Mouse (Mus musculus): ENCODE measurements at regions not wholly inside any gene's neighbourhood (a gene's known extent, or its start where the extent isn't known, plus 50 kb on each side); places are given as distances from the start of the nearest gene placed in this dataset.

DNA sequence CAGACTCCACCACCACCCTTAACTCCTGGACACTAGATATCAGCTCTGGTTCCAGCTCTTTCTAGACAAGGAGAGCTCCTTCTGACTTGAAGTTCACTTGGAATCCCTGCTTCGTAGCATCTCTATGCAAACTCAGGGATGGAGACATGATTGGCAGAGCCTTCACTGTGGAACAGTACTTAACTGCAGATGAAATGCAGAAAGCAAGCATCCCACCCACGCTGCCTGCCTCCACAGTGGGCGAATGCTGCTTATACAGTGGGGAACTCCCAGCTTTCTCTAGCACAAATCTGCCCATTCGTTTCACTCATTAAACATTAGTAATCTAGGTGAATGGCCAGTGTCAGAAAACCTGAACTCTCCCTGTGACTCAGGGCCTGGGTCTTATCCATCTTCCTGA is 92.0 kb upstream of the Coch start:
- DNase-seq (ENCODE audit: low spot score in 2 of 2), result peak; percentile 45 to 48

DNA sequence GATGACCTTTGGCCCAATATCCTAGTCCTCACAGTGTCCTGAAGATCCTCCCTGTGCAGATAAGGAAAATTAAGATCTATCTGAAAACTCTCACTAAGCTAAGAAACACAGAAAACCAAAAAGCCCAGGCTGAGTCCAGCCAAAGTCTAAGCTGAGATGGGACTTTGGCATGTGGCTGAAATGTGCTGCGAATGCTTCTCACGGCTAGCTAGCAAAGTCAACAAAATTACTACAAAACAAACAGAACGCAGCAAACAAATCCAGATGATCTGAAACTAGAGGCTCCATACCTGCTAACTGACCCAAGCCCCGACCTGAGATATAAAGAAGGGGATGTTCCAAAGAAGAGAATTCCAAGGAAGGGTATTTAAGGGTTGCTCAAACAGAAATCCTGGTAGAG is 90.4 kb upstream of the Coch start:
- no peak for DNase-seq (ENCODE audit: low spot score in 2 of 2)

DNA sequence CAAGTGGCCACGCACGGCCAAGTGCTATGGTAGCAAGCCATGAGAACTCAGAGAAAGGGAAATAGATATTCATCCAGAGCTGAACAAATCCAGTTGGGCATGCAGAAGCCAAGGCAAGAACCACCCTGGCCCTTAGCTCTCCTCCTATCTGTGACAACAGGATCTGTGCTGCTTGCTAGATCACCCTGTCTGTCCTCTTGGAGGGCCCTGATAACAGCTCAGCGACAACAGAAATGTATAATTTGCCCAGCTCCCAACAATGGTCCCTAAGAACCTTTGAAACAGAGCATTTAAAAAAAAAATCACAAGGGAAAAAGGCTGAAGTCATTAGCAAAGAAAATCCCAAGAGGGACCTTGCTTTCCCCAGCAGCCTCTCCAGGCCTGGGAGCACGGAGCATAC is 89.4 kb upstream of the Coch start:
- DNase-seq (ENCODE audit: low spot score in 2 of 2), result no peak

DNA sequence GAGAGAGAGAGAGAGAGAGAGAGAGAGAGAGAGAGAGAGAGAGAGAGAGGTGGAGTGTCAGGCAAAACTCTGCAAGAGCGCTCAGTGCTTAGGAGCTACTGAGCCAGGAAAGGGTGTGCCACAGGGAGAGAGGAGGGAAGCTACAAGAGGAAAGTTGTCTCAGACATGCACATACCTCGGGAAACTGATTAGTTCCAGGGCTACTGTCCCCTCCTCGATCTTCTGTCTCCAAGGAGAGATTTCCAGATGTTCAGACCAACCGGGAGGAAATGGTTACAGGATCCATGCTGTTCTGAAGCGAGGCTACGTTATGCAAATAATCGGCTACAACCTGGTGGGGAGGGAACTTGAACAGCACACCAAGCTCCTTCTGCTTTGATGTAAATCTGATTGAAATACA is 88.6 kb upstream of the Coch start:
- no peak for DNase-seq (ENCODE audit: low spot score in 2 of 2)

DNA sequence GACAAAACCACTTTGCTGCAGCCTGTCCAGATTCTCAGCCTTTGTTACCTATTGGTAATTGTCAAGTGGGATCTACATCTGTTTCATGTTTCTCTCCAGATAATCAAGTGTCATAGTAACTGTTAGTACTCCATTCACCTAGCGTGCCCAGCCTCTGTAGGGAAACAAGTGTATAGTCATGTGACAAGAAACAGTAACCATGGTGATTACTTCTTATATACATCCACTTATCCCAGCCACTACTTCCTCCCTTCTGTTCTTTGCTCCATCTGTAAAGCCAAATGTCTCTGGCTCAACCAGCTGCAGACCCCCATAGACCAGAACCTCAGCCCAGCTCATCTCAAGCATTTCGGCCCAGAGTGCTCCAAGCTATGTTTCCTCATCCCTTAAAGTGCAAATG is 83.1 kb upstream of the Coch start:
- no peak for DNase-seq (ENCODE audit: low spot score in 2 of 2)

DNA sequence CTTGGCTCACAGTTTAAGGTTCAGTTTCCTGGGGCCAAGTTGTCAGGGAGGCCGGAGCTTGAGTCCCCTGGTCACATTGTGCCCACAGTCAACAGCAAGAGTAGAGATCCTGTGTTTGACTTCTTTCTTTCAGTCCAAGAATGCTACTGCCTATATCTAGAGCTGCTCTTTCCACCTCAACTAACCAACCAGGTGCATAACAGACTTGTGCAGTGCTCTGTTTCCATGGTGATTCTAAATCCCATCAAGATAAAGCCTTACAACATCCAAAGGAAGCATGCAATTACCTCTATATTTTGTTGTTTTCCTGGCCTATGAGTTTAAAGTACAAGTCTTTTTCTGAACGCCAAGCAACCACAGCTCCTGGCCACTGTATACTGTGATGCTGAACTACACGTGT is 76.4 kb upstream of the Coch start:
- no peak for DNase-seq (ENCODE audit: low spot score in 2 of 2)

DNA sequence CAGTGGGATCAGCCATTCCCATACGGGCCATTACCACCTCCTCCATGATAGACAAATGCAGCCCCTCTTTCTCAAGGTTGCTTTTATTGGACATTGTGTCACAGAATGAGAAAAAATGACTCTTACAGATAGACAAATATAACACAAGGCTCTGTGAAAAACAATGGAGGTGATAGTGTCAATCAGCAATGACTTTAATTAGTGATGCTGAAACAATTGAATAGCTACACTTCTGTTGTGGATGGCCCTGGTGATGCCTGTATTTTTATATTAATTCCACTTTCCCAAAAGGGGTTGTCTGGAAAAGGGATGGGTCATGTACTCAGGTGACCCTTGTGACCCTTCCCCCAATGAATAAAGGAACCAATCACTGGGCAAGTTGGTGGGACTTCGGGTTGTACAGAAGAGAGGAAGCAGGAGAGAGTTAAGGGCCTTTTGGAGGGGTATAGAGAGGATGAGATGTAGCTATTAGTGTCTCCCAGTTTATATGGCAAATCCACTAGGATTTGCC is 71.5 kb upstream of the Coch start:
- no peak for DNase-seq (ENCODE audit: low spot score in 2 of 2)

DNA sequence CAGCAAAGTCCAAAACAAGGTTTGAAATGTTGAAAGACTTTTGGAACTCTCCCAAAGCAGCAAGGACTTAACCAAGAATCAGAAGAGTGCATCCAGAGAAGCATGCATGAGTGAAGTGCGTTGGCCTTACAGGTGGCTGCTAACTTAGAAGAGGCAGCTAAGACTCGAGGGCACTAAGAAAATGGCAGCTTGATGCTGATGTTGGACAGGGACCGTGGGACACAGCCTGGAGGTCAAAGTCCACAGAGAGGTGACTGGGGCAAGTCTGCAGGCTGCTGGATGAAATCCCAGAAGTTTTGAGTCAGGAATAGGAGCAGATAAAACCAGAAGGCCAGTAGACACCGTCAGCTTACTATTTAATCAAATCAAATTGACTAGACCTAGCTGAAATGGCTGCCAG is 69.3 kb upstream of the Coch start:
- DNase-seq (ENCODE audit: low spot score in 2 of 2), result no peak

DNA sequence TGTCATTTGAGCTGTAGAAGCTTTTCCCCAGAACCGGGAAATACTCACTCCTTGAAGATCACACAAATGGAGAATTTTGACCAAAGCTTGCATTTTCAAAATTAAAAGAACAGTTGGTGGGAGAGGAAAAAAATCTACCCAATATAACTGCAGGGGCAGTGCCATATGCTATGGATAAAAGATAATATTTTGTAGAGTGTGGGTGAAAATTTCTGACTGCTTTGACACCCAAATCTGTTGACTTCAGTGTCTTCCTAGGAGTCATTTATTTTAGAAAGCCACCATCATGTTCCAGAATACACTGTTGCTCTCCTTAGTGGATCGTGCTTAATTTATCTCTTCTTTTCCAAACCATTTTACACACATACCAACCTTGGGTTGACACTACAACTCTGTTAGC is 65.3 kb upstream of the Coch start:
- DNase-seq (ENCODE audit: low spot score in 2 of 2), result no peak

DNA sequence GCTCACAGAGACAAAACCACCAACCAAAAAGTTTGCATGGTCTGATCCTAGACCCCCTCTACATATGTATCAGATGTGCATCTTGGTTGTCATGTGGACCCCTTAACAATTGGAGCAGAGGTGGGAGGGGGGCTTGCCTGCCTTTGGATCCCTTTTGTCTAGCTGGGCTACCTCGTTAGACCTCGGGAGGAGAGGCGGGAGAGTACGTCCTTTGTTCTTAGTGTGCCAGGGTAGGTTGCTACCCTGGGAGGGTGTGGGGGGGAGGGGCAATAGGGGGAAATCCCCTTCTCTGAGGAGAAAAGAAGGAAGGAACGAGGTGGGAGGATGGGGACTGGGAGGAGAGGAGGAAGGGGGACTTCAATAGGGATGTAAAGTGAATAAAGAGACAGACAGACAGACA is 58.5 kb upstream of the Coch start:
- no peak for DNase-seq (ENCODE audit: low spot score in 2 of 2)

DNA sequence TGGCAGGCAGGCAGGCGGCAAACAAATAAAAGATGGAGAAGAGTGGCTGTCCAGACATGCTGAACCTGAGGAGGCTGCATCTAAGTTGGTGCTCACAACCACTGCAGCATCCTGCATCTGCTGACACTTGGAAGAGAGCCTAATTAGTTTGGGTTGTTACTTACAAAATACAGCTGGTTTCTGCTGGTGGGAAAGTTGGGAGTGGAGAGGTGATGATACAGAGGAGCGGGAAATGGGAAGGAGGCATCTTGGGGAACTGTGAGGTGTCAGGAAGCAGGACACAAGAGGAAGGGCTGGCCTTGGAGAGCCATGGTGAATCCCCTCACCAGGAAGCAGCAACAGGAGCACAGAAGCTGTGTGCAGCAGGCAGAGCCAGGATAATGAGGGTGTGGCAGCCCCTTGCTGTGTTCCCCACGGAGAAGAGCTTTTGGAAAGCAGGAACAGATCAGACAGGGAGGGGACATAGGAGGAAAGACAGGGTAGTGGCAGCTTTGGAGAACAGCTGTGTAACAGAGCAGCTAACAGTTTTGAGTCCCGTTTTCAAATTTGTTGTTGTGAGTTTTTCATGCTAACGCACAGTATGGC is 58.0 kb upstream of the Coch start:
- DNase-seq (ENCODE audit: low spot score in 2 of 2), result no peak

Data from right cerebral cortex, adult 2 months (tissue).